Mouse (Mus musculus) kidney, postnatal 0 days (tissue): ENCODE measurements around the gene Wap. TPM values are rescaled to one million over a fixed set of nuclear protein-coding genes. Genes with fewer than 3 reads are reported as not detected.

Source experiments
- ATAC-seq: fragments of 200-750 bp; cut with Nextera tagmentation; replicated peaks from 2 replicates; pipeline ENCODE4 v1.8.0; 2017; ENCODE audit warnings: low read depth, moderate number of reproducible peaks, moderate TSS enrichment, moderate library complexity; ENCODE audit not compliant: low FRiP score
- DNase-seq: peaks from one replicate; pipeline ENCODE4 v3.0.0-alpha.2; 2016; ENCODE audit warnings: low spot score
- H3K27ac ChIP-seq: fragments of 300-500 bp; sonication (generic); 2 replicates; pipeline ENCODE4 v1.5.1; 2014; ENCODE audit warnings: mild to moderate bottlenecking
- H3K27me3 ChIP-seq: fragments of 300-500 bp; sonication (generic); 2 replicates; pipeline ENCODE4 v1.6.1; 2014; ENCODE audit warnings: low read length, mixed read lengths; ENCODE audit not compliant: insufficient read depth
- H3K36me3 ChIP-seq: fragments of 300-500 bp; sonication (generic); 2 replicates; pipeline ENCODE4 v1.6.1; 2014; ENCODE audit warnings: low read length, mixed read lengths; ENCODE audit not compliant: insufficient read depth
- H3K4me1 ChIP-seq: fragments of 300-500 bp; sonication (generic); replicated peaks from 2 replicates; pipeline ENCODE4 v1.6.1; 2014; ENCODE audit warnings: antibody characterized with exemption, low read length, mixed read lengths; ENCODE audit not compliant: insufficient read depth
- H3K4me2 ChIP-seq: fragments of 300-500 bp; sonication (generic); 2 replicates; pipeline ENCODE4 v1.6.1; 2014; ENCODE audit warnings: mild to moderate bottlenecking, low read length, moderate library complexity, mixed read lengths
- H3K4me3 ChIP-seq: fragments of 300-500 bp; sonication (generic); replicated peaks from 2 replicates; pipeline ENCODE4 v1.5.1; 2014; ENCODE audit warnings: low read depth, low read length
- H3K9ac ChIP-seq: fragments of 300-500 bp; sonication (generic); 2 replicates; pipeline ENCODE4 v1.6.1; 2014; ENCODE audit warnings: low read depth, low read length
- H3K9me3 ChIP-seq: fragments of 300-500 bp; sonication (generic); replicated peaks from 2 replicates; pipeline ENCODE4 v1.6.1; 2016; ENCODE audit warnings: low read length, inconsistent platforms, mixed read lengths
- CTCF ChIP-seq: IDR thresholded peaks from 2 replicates; pipeline ENCODE4 v1.5.1; 2016; ENCODE audit warnings: antibody characterized with exemption, low read depth, mild to moderate bottlenecking, moderate library complexity
- WGBS: fragments of 180-500 bp; shearing (Covaris S2); extraction: QIAGEN DNeasy Blood & Tissue Kit; methylation state at CpG from one replicate; pipeline ENCODE4 v1.1.7; 2014; 5-methylcytosine and 5-hydroxymethylcytosine counted together
- polyA plus RNA-seq: library from polyadenylated mRNA; unstranded; fragments of >200 nt; fragmentation: Nextera tagmentation; extraction: Ambion mirVana; gene quantifications from 2 replicates; pipeline ENCODE4 v1.2.1, GENCODE M21; 2015

The Wap gene
- polyA plus RNA-seq, 1 experiment from 2014 or later, result not detected

DNA sequence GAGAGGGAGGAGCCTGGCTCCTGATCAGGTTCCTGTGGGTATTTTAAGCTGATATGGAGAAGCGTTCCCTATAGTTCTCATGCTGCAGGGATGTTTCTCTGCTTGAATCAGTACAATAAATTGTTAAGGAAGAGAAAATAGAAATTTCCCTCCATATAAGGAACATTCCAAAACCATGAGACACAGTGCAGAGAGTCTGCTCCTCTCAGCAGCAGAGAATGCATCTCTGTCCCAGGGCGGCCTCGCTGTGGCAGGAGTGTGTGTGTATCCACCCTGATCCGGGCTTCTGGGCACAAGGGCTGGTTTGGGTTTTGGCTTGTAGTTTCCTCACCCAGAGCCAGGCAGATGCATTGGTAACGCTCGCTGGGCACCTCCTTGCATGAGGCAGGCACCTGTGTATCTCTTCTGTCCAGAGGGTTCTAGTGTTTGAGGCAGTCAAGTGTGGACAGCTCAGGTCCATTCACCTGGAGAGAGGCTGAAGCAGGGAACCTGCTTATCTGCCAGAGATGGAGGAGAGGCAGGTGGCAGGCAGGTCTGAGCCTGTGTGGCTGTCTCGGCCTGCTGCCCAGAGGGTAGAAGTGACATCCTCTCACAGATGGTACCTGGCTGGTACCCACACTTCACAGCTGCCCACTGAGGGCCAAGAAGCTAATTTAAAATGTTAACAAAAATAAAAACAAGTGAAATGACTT is 51.0 kb downstream of the Wap start:
- Histone ChIP-seq H3K9ac (no peak overlapping the region), H3K9me3 (no peaks in the 10 kb centered on the region), H3K4me1 (no peaks in the 10 kb centered on the region), H3K4me3 (no peak overlapping the region), H3K4me2 (no peak overlapping the region), H3K27me3 (no peaks in the 10 kb centered on the region), H3K36me3 (peaks cover 39% of the 10 kb centered on the region), H3K27ac (0 out of 2 replicates have a peak overlapping the region, but pooled peaks have one; percentile 11)
- WGBS, result 84% methylated on average over 7 of the region's 7 CpGs
- ATAC-seq (no peak), DNase-seq (no peak)
- no peak for TF ChIP-seq CTCF

- H3K9ac ChIP-seq, result no peak overlapping the region
- DNase-seq, result peak; percentile 32
- H3K4me1 ChIP-seq, result no peaks in the 10 kb centered on the region
- ATAC-seq, result no peak
- no peak overlapping the region for H3K4me3 ChIP-seq
- WGBS, result 68% methylated on average over 3 of the region's 3 CpGs
- no peaks in the 10 kb centered on the region for H3K9me3 ChIP-seq
- no peak overlapping the region for H3K4me2 ChIP-seq
- peaks cover 31% of the 10 kb centered on the region for H3K36me3 ChIP-seq
- no peak overlapping the region for H3K27ac ChIP-seq
- no peaks in the 10 kb centered on the region for H3K27me3 ChIP-seq
- TF ChIP-seq CTCF, result peak; percentile 51
These were observed 51.8 kb downstream of the Wap start for GRCm38 (mm10) chr11:6586660-6587059.

GRCm38 (mm10) chr11:6585748-6586147 is 52.7 kb downstream of the Wap start:
- Histone ChIP-seq H3K36me3 (peaks cover 23% of the 10 kb centered on the region), H3K27ac (no peak overlapping the region), H3K27me3 (no peaks in the 10 kb centered on the region), H3K4me2 (no peak overlapping the region), H3K4me3 (no peak overlapping the region), H3K9ac (no peak overlapping the region), H3K4me1 (no peaks in the 10 kb centered on the region), H3K9me3 (no peaks in the 10 kb centered on the region)
- 91% methylated on average over 8 of the region's 8 CpGs for WGBS
- no peak for ATAC-seq
- no peak for DNase-seq
- TF ChIP-seq CTCF, result no peak

Other genes with a start within 250 kb of the Wap start
- gene Zmiz2, start 249.6 kb downstream of the Wap start, polyA plus RNA-seq, result 9.9 TPM in 2 replicates
- gene Ppia, start 223.2 kb downstream of the Wap start, polyA plus RNA-seq, result 5,621 and 5,791 TPM in 2 replicates
- gene H2afv, start 194.2 kb downstream of the Wap start, polyA plus RNA-seq, result 441 and 458 TPM in 2 replicates
- 24.5 and 26.4 TPM in 2 replicates for gene Purb, start 162.7 kb downstream of the Wap start, polyA plus RNA-seq
- gene Myo1g, start 117.7 kb downstream of the Wap start, polyA plus RNA-seq, result 0.42 and 0.83 TPM in 2 replicates
- 63.8 and 66.5 TPM in 2 replicates for gene Ccm2, start 91.8 kb downstream of the Wap start, polyA plus RNA-seq
- gene Nacad, start 32.6 kb downstream of the Wap start, polyA plus RNA-seq, result 1.1 TPM in 2 replicates
- gene Tbrg4, start 12.6 kb downstream of the Wap start, polyA plus RNA-seq, result 32.2 and 34.5 TPM in 2 replicates
- gene Ramp3, start 19.9 kb upstream of the Wap start, polyA plus RNA-seq, result 25.0 and 26.5 TPM in 2 replicates
- gene Gm11983, start 199.0 kb upstream of the Wap start, polyA plus RNA-seq, result not detected in 2 replicates